Mouse (Mus musculus) small intestine, adult 2 months (tissue): Measurements from ENCODE around the gene Cops2.

Source experiments
- CTCF ChIP-seq: fragments of 200-500 bp; IDR thresholded peaks from 2 replicates; pipeline ENCODE4 v1.5.1; 2012; ENCODE audit warnings: low read depth, mild to moderate bottlenecking, control low read depth, inconsistent platforms, low read length, moderate library complexity, mixed read lengths; ENCODE audit not compliant: insufficient replicate concordance, insufficient read length; ENCODE audit errors: extremely low read depth
- POLR2A ChIP-seq: fragments of 200-500 bp; IDR thresholded peaks from 2 replicates; pipeline ENCODE4 v1.6.1; 2012; ENCODE audit warnings: low read depth, mild to moderate bottlenecking, control low read depth, inconsistent platforms, low read length, moderate library complexity

DNA sequence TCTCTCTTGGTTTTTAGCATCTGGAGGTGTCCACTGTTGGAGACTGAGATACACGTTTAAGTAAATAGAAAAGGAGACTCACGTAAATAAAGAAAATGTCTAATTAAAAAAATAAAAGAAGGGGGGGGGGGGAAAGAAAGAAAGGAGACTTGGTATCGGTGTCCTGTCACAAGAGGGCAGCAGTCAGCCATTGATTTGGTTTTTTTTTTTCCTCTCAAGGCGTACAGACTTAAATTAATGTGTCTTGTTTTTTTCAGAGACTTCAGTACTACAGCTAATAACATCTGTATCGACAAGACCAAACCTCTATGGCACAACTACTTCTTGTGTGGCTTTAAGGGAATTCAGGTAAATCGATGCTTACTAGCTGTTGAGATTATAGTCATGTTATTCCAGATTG, 34.2 kb upstream of the Cops2 start:
- TF ChIP-seq CTCF (no peak), POLR2A (no peak)
